Mouse (Mus musculus): ENCODE results near the gene Hoxa1. TPM values are rescaled to one million over a fixed set of nuclear protein-coding genes. Genes with fewer than 3 reads are reported as not detected.

The Hoxa1 gene
- polyA plus RNA-seq, 1 experiment from 2014 or later = 0.53 TPM

GRCm38 (mm10) chr6:52175864-52176263, 17.7 kb upstream of the Hoxa1 start:
- DNase-seq (ENCODE audit: low spot score, missing footprints) (no peak), ATAC-seq (ENCODE audit: low FRiP score) (no peak)
- H3K9me3 ChIP-seq (ENCODE audit: control insufficient read depth, low read length) = no peaks in the 10 kb centered on the region
- H3K4me1 ChIP-seq (ENCODE audit: control insufficient read depth, insufficient read depth, low read length) = peaks cover 3% of the 10 kb centered on the region; the same call in 1 of the 2 replicates
- H3K4me2 ChIP-seq = no peak overlapping the region
- no peaks in the 10 kb centered on the region for H3K36me3 ChIP-seq (ENCODE audit: control insufficient read depth, insufficient read depth, low read length)
- H3K4me3 ChIP-seq (ENCODE audit: low read depth, low read length) = 0 out of 2 replicates have a peak overlapping the region, but pooled peaks have one; percentile 9
- 0% methylated on average over 20 of the region's 35 CpGs for WGBS
- H3K27ac ChIP-seq (ENCODE audit: low read depth, low read length) = no peak overlapping the region
- no peak overlapping the region for H3K9ac ChIP-seq (ENCODE audit: low read length)
- H3K27me3 ChIP-seq (ENCODE audit: control insufficient read depth, insufficient read depth, low read length) = peaks cover 98% of the 10 kb centered on the region

- H3K4me1 ChIP-seq (ENCODE audit: control insufficient read depth, insufficient read depth, low read length) = peaks cover 3% of the 10 kb centered on the region; the same call in 1 of the 2 replicates
- WGBS = under 1% methylated on average over 40 of the region's 41 CpGs
- H3K9ac ChIP-seq (ENCODE audit: low read length) = no peak overlapping the region
- 0 out of 2 replicates have a peak overlapping the region, but pooled peaks have one; percentile 9 for H3K4me3 ChIP-seq (ENCODE audit: low read depth, low read length)
- DNase-seq (ENCODE audit: low spot score, missing footprints) = peak; percentile 96
- H3K9me3 ChIP-seq (ENCODE audit: control insufficient read depth, low read length) = no peaks in the 10 kb centered on the region
- H3K4me2 ChIP-seq = no peak overlapping the region
- no peak for ATAC-seq (ENCODE audit: low FRiP score)
- no peak overlapping the region for H3K27ac ChIP-seq (ENCODE audit: low read depth, low read length)
- H3K36me3 ChIP-seq (ENCODE audit: control insufficient read depth, insufficient read depth, low read length) = no peaks in the 10 kb centered on the region
- peaks cover 98% of the 10 kb centered on the region for H3K27me3 ChIP-seq (ENCODE audit: control insufficient read depth, insufficient read depth, low read length)
Measured at GRCm38 (mm10) chr6:52174968-52175751, 17.0 kb upstream of the Hoxa1 start.

- H3K27me3 ChIP-seq (ENCODE audit: control insufficient read depth, insufficient read depth, low read length) = peaks cover 97% of the 10 kb centered on the region
- no peak overlapping the region for H3K9ac ChIP-seq (ENCODE audit: low read length)
- ATAC-seq (ENCODE audit: low FRiP score) (no peak), DNase-seq (ENCODE audit: low spot score, missing footprints) (no peak)
- H3K4me3 ChIP-seq (ENCODE audit: low read depth, low read length) = no peak overlapping the region
- H3K4me1 ChIP-seq (ENCODE audit: control insufficient read depth, insufficient read depth, low read length) = peaks cover 3% of the 10 kb centered on the region; the same call in 1 of the 2 replicates
- H3K36me3 ChIP-seq (ENCODE audit: control insufficient read depth, insufficient read depth, low read length) = no peaks in the 10 kb centered on the region
- no peak overlapping the region for H3K27ac ChIP-seq (ENCODE audit: low read depth, low read length)
- no peaks in the 10 kb centered on the region for H3K9me3 ChIP-seq (ENCODE audit: control insufficient read depth, low read length)
- H3K4me2 ChIP-seq = no peak overlapping the region
- 4% methylated on average over 4 of the region's 4 CpGs for WGBS
Measured at GRCm38 (mm10) chr6:52173648-52174047, 15.5 kb upstream of the Hoxa1 start.

GRCm38 (mm10) chr6:52172501-52172900, 14.4 kb upstream of the Hoxa1 start:
- H3K9me3 ChIP-seq (ENCODE audit: control insufficient read depth, low read length) = no peaks in the 10 kb centered on the region
- no peak for DNase-seq (ENCODE audit: low spot score, missing footprints)
- ATAC-seq (ENCODE audit: low FRiP score) = peak; percentile 27; the same call in 1 of the 2 replicates
- WGBS = under 1% methylated on average over 35 of the region's 35 CpGs
- H3K4me2 ChIP-seq = peak overlapping the region; percentile 33
- no peak overlapping the region for H3K27ac ChIP-seq (ENCODE audit: low read depth, low read length)
- H3K4me3 ChIP-seq (ENCODE audit: low read depth, low read length) = no peak overlapping the region
- H3K36me3 ChIP-seq (ENCODE audit: control insufficient read depth, insufficient read depth, low read length) = no peaks in the 10 kb centered on the region
- H3K9ac ChIP-seq (ENCODE audit: low read length) = no peak overlapping the region
- peaks cover 97% of the 10 kb centered on the region for H3K27me3 ChIP-seq (ENCODE audit: control insufficient read depth, insufficient read depth, low read length)
- H3K4me1 ChIP-seq (ENCODE audit: control insufficient read depth, insufficient read depth, low read length) = peaks cover 3% of the 10 kb centered on the region; the same call in 1 of the 2 replicates

GRCm38 (mm10) chr6:52171938-52172337, 13.8 kb upstream of the Hoxa1 start:
- Histone ChIP-seq H3K4me1 (ENCODE audit: control insufficient read depth, insufficient read depth, low read length) (peaks cover 3% of the 10 kb centered on the region; the same call in 1 of the 2 replicates), H3K36me3 (ENCODE audit: control insufficient read depth, insufficient read depth, low read length) (no peaks in the 10 kb centered on the region), H3K4me2 (no peak overlapping the region), H3K4me3 (ENCODE audit: low read depth, low read length) (no peak overlapping the region), H3K9me3 (ENCODE audit: control insufficient read depth, low read length) (no peaks in the 10 kb centered on the region), H3K9ac (ENCODE audit: low read length) (no peak overlapping the region), H3K27me3 (ENCODE audit: control insufficient read depth, insufficient read depth, low read length) (peaks cover 97% of the 10 kb centered on the region), H3K27ac (ENCODE audit: low read depth, low read length) (no peak overlapping the region)
- DNase-seq (ENCODE audit: low spot score, missing footprints) (no peak), ATAC-seq (ENCODE audit: low FRiP score) (no peak)
- WGBS = 3% methylated on average over 6 of the region's 7 CpGs

- H3K4me1 ChIP-seq (ENCODE audit: control insufficient read depth, insufficient read depth, low read length) = peaks cover 3% of the 10 kb centered on the region; the same call in 1 of the 2 replicates
- no peak overlapping the region for H3K9ac ChIP-seq (ENCODE audit: low read length)
- peaks cover 97% of the 10 kb centered on the region for H3K27me3 ChIP-seq (ENCODE audit: control insufficient read depth, insufficient read depth, low read length)
- DNase-seq (ENCODE audit: low spot score, missing footprints) (no peak), ATAC-seq (ENCODE audit: low FRiP score) (no peak)
- WGBS = 4% methylated on average over 4 of the region's 4 CpGs
- no peaks in the 10 kb centered on the region for H3K36me3 ChIP-seq (ENCODE audit: control insufficient read depth, insufficient read depth, low read length)
- H3K4me3 ChIP-seq (ENCODE audit: low read depth, low read length) = no peak overlapping the region
- H3K27ac ChIP-seq (ENCODE audit: low read depth, low read length) = no peak overlapping the region
- no peaks in the 10 kb centered on the region for H3K9me3 ChIP-seq (ENCODE audit: control insufficient read depth, low read length)
- no peak overlapping the region for H3K4me2 ChIP-seq
Measured at GRCm38 (mm10) chr6:52171331-52171730, 13.2 kb upstream of the Hoxa1 start.

- ATAC-seq (ENCODE audit: low FRiP score) = no peak
Measured at GRCm38 (mm10) chr6:52170898-52171223, 12.7 kb upstream of the Hoxa1 start.

GRCm38 (mm10) chr6:52170166-52170897, 12.2 kb upstream of the Hoxa1 start:
- ATAC-seq (ENCODE audit: low FRiP score) (no peak), DNase-seq (ENCODE audit: low spot score, missing footprints) (no peak)
- Histone ChIP-seq H3K9me3 (ENCODE audit: control insufficient read depth, low read length) (no peaks in the 10 kb centered on the region), H3K4me2 (no peak overlapping the region), H3K27me3 (ENCODE audit: control insufficient read depth, insufficient read depth, low read length) (peaks cover 97% of the 10 kb centered on the region), H3K4me1 (ENCODE audit: control insufficient read depth, insufficient read depth, low read length) (peaks cover 3% of the 10 kb centered on the region; the same call in 1 of the 2 replicates), H3K9ac (ENCODE audit: low read length) (no peak overlapping the region), H3K4me3 (ENCODE audit: low read depth, low read length) (no peak overlapping the region), H3K36me3 (ENCODE audit: control insufficient read depth, insufficient read depth, low read length) (no peaks in the 10 kb centered on the region), H3K27ac (ENCODE audit: low read depth, low read length) (no peak overlapping the region)
- WGBS = 1% methylated on average over 39 of the region's 40 CpGs

More at GRCm38 (mm10) chr6:52170898-52171223, 12.7 kb upstream of the Hoxa1 start:
- Histone ChIP-seq H3K4me2 (no peak overlapping the region), H3K4me1 (ENCODE audit: control insufficient read depth, insufficient read depth, low read length) (peaks cover 3% of the 10 kb centered on the region; the same call in 1 of the 2 replicates), H3K9me3 (ENCODE audit: control insufficient read depth, low read length) (no peaks in the 10 kb centered on the region), H3K36me3 (ENCODE audit: control insufficient read depth, insufficient read depth, low read length) (no peaks in the 10 kb centered on the region), H3K9ac (ENCODE audit: low read length) (no peak overlapping the region), H3K4me3 (ENCODE audit: low read depth, low read length) (no peak overlapping the region), H3K27me3 (ENCODE audit: control insufficient read depth, insufficient read depth, low read length) (peaks cover 97% of the 10 kb centered on the region), H3K27ac (ENCODE audit: low read depth, low read length) (no peak overlapping the region)
- 4% methylated on average over 5 of the region's 5 CpGs for WGBS
- DNase-seq (ENCODE audit: low spot score, missing footprints) = no peak
